Mouse (Mus musculus): ENCODE data around the gene Zfp784.

Zfp784 gene

GRCm38 (mm10) chr7:4993347-4993998 lies 44.8 kb downstream of the Zfp784 start:
- no peak for DNase-seq (ENCODE audit: low read depth, low spot score)

GRCm38 (mm10) chr7:4988250-4988649 lies 50.0 kb downstream of the Zfp784 start:
- DNase-seq (ENCODE audit: low read depth, low spot score), result no peak

All from embryo, embryonic 11.5 days (tissue).